8 mouse cellular contexts compared by ENCODE assay signal in genomic region chr7:110061752-110062273, GRCm38 (mm10). TPM values are rescaled to one million over a fixed set of nuclear protein-coding genes. Genes with fewer than 3 reads are reported as not detected.
DNase-seq lines count a peak whose midpoint lies in the region; ATAC-seq and TF ChIP-seq lines count a peak whose summit lies in the region.

No protein-coding gene starts in this region.

- intact Hi-C loops in heart, postnatal 25 days (cut with DNase I): loop anchor here (2.0 to 5.0 kb wide), 3 partner anchors 43 to 69 kb away; partner anchors contain the start of genes Ipo7 and Wee1

- DNase-seq in MEL (ENCODE audit: low read depth, low spot score): peak; percentile 88
- peak; percentile 87 to 89 for DNase-seq in cerebellum, adult 18-20 months
- DNase-seq in heart, postnatal 25 days (ENCODE audit: low spot score): peak; percentile 87
- peak; percentile 72 to 82 for DNase-seq in layer of hippocampus, adult 2 months (ENCODE audit: low spot score in 2 of 2)
- peak; percentile 89 for DNase-seq in lung, adult 2 months
- peak; percentile 87 for DNase-seq in thymus, adult 2 months

- whole genome bisulfite sequencing in forebrain, embryonic 15.5 days: under 1% methylated on average over 47 of the region's 48 CpGs
- WGBS in lung, adult 2 months: under 1% methylated on average over 44 of the region's 48 CpGs
- WGBS in neural tube, embryonic 15.5 days: 0% methylated on average over 48 of the region's 48 CpGs
- WGBS in thymus, adult 2 months: under 1% methylated on average over 48 of the region's 48 CpGs

- peak; percentile 89 to 93 for TF ChIP-seq POLR2A in MEL (IDR thresholded peaks at IDR 0.05; ENCODE audit: control insufficient read depth in 1 of 2, insufficient read depth in 1 of 2, low read depth in 1 of 2, low read length in 2 of 2, poor library complexity in 1 of 2)
- TF ChIP-seq POLR2A in lung, adult 2 months (IDR thresholded peaks at IDR 0.05; ENCODE audit: borderline replicate concordance, extremely low read depth, low read depth, low read length): peak; percentile 82
- TF ChIP-seq POLR2A in thymus, adult 2 months (IDR thresholded peaks at IDR 0.05; ENCODE audit: control insufficient read depth, extremely low read depth, insufficient read depth, low read length, poor library complexity): peak; percentile 72; the same call in 1 of the 2 replicates

- no peak for TF ChIP-seq CTCF in MEL (IDR thresholded peaks at IDR 0.05 in 2 of 3, conservative IDR thresholded peaks at IDR 0.05 in 1 of 3; ENCODE audit: control insufficient read depth in 1 of 3, insufficient read depth in 1 of 3, low read depth in 2 of 3, low read length in 3 of 3, poor library complexity in 1 of 3, severe bottlenecking in 1 of 3)
- TF ChIP-seq CTCF in layer of hippocampus, adult 2 months (conservative IDR thresholded peaks at IDR 0.05): peak; percentile 31
- TF ChIP-seq CTCF in lung, adult 2 months (IDR thresholded peaks at IDR 0.05; ENCODE audit: insufficient read depth, low read length): no peak
- TF ChIP-seq CTCF in thymus, adult 2 months (IDR thresholded peaks at IDR 0.05; ENCODE audit: borderline replicate concordance, control insufficient read depth, extremely low read depth, insufficient read depth, low read length, poor library complexity): 0 out of 2 replicates have a peak, but pooled peaks have one; percentile 25

- peak; percentile 74 for ATAC-seq in forebrain, embryonic 15.5 days (replicated peaks)
- peak; percentile 78 for ATAC-seq in neural tube, embryonic 15.5 days (ENCODE audit: low FRiP score)

- peaks cover 24% of the 10 kb centered on the region for H3K79me2 ChIP-seq in MEL (ENCODE audit: control insufficient read depth, insufficient read depth, low read length, poor library complexity)

- H3K36me3 ChIP-seq in MEL (ENCODE audit: control insufficient read depth in 1 of 2, insufficient read depth in 2 of 2, low read length in 2 of 2): peaks cover 3 to 25% of the 10 kb centered on the region in 2 experiments
- H3K36me3 ChIP-seq in forebrain, embryonic 15.5 days: peaks cover 8% of the 10 kb centered on the region; the same call in 1 of the 2 replicates
- peaks cover 4% of the 10 kb centered on the region; the same call in 1 of the 2 replicates for H3K36me3 ChIP-seq in neural tube, embryonic 15.5 days
- H3K36me3 ChIP-seq in thymus, adult 2 months (ENCODE audit: control insufficient read depth, insufficient read depth, low read length): no peaks in the 10 kb centered on the region

- H3K9ac ChIP-seq in MEL (ENCODE audit: control insufficient read depth, low read depth, low read length, poor library complexity, severe bottlenecking): peak overlapping the region; percentile 81
- peak overlapping the region; percentile 97 for H3K9ac ChIP-seq in forebrain, embryonic 15.5 days (replicated peaks)
- H3K9ac ChIP-seq in neural tube, embryonic 15.5 days (replicated peaks): peak overlapping the region; percentile 97

- no peak for TF ChIP-seq RAD21 in MEL (IDR thresholded peaks at IDR 0.05; ENCODE audit: low read depth, low read length)

- H3K4me2 ChIP-seq in forebrain, embryonic 15.5 days (replicated peaks): peak overlapping the region; percentile 47
- peak overlapping the region; percentile 57 for H3K4me2 ChIP-seq in neural tube, embryonic 15.5 days

- H3K27ac ChIP-seq in MEL (ENCODE audit: control insufficient read depth, low read depth, low read length): peak overlapping the region; percentile 96
- H3K27ac ChIP-seq in forebrain, embryonic 15.5 days (replicated peaks): peak overlapping the region; percentile 100
- H3K27ac ChIP-seq in layer of hippocampus, adult 2 months: peak overlapping the region; percentile 99
- H3K27ac ChIP-seq in neural tube, embryonic 15.5 days (replicated peaks): peak overlapping the region; percentile 100
- peak overlapping the region; percentile 97 for H3K27ac ChIP-seq in thymus, adult 2 months (ENCODE audit: control insufficient read depth, insufficient read depth, low read length)

- H3K27me3 ChIP-seq in MEL (ENCODE audit: control insufficient read depth in 1 of 2, insufficient read depth in 2 of 2, low read length in 2 of 2): no peaks in the 10 kb centered on the region
- no peaks in the 10 kb centered on the region for H3K27me3 ChIP-seq in forebrain, embryonic 15.5 days
- H3K27me3 ChIP-seq in neural tube, embryonic 15.5 days (replicated peaks): no peaks in the 10 kb centered on the region
- no peaks in the 10 kb centered on the region for H3K27me3 ChIP-seq in thymus, adult 2 months (ENCODE audit: control insufficient read depth, insufficient read depth, low read length)

- no peaks in the 10 kb centered on the region for H3K9me3 ChIP-seq in MEL (replicated peaks; ENCODE audit: insufficient read depth, low read length)
- H3K9me3 ChIP-seq in forebrain, embryonic 15.5 days: no peaks in the 10 kb centered on the region
- no peaks in the 10 kb centered on the region for H3K9me3 ChIP-seq in neural tube, embryonic 15.5 days (replicated peaks)

- TF ChIP-seq EP300 in MEL (IDR thresholded peaks at IDR 0.05; ENCODE audit: low read depth in 1 of 2, low read length in 2 of 2): 0 out of 4 replicates have a peak, but pooled peaks of 1 of the 2 experiments have one; percentile 32

- peaks cover 0 to 14% of the 10 kb centered on the region in 2 experiments; a peak in 2 of 4 replicates for H3K4me1 ChIP-seq in MEL (ENCODE audit: control insufficient read depth in 1 of 2, insufficient read depth in 2 of 2, low read length in 2 of 2)
- H3K4me1 ChIP-seq in forebrain, embryonic 15.5 days: peaks cover 27% of the 10 kb centered on the region
- peaks cover 9% of the 10 kb centered on the region; the same call in 1 of the 2 replicates for H3K4me1 ChIP-seq in lung, adult 2 months (ENCODE audit: control insufficient read depth, insufficient read depth, low read length)
- H3K4me1 ChIP-seq in neural tube, embryonic 15.5 days: peaks cover 23% of the 10 kb centered on the region
- H3K4me1 ChIP-seq in thymus, adult 2 months (replicated peaks; ENCODE audit: control insufficient read depth, insufficient read depth, low read length): 0 out of 2 replicates have a peak, but pooled peaks cover 2% of the 10 kb centered on the region

- H3K4me3 ChIP-seq in MEL (ENCODE audit: control insufficient read depth in 1 of 2, insufficient read depth in 1 of 2, low read depth in 2 of 2, low read length in 2 of 2): peak overlapping the region; percentile 56 to 90
- H3K4me3 ChIP-seq in forebrain, embryonic 15.5 days: peak overlapping the region; percentile 57
- peak overlapping the region; percentile 80 for H3K4me3 ChIP-seq in layer of hippocampus, adult 2 months
- peak overlapping the region; percentile 59 for H3K4me3 ChIP-seq in lung, adult 2 months (replicated peaks; ENCODE audit: extremely low read depth, low read depth, low read length)
- H3K4me3 ChIP-seq in neural tube, embryonic 15.5 days (replicated peaks): peak overlapping the region; percentile 68
- peak overlapping the region; percentile 55 for H3K4me3 ChIP-seq in thymus, adult 2 months (ENCODE audit: control insufficient read depth, insufficient read depth, low read length)

TF ChIP-seq in MEL, 35 proteins besides CTCF, POLR2A, EP300 and RAD21 (continues in another document):
- TF ChIP-seq CHD2 (IDR thresholded peaks at IDR 0.05; ENCODE audit: low read length) (no peak), MXI1 (IDR thresholded peaks at IDR 0.05; ENCODE audit: low read depth, low read length) (no peak; the same call in none of the 2 replicates), SMC3 (IDR thresholded peaks at IDR 0.05; ENCODE audit: low read depth, low read length) (no peak), MEF2A (IDR thresholded peaks at IDR 0.05; ENCODE audit: extremely low read depth, insufficient replicate concordance, low read depth, low read length, poor library complexity, severe bottlenecking) (no peak), KAT2A (conservative IDR thresholded peaks at IDR 0.05; ENCODE audit: low read depth, low read length) (no peak), TCF12 (IDR thresholded peaks at IDR 0.05; ENCODE audit: low read depth, low read length) (peak; percentile 47), GABPA (IDR thresholded peaks at IDR 0.05; ENCODE audit: low read depth, low read length) (0 out of 2 replicates have a peak, but pooled peaks have one; percentile 20), GATA1 (IDR thresholded peaks at IDR 0.05; ENCODE audit: low read depth, low read length) (no peak), RCOR1 (IDR thresholded peaks at IDR 0.05; ENCODE audit: low read depth, low read length) (peak; percentile 31), E2F4 (IDR thresholded peaks at IDR 0.05; ENCODE audit: borderline replicate concordance, low read depth, low read length) (no peak; the same call in 1 of the 2 replicates), USF2 (IDR thresholded peaks at IDR 0.05; ENCODE audit: borderline replicate concordance in 1 of 2, insufficient read depth in 1 of 2, low read depth in 1 of 2, low read length in 2 of 2) (no peak), JUND (IDR thresholded peaks at IDR 0.05; ENCODE audit: low read depth, low read length) (no peak), MAFK (IDR thresholded peaks at IDR 0.05; ENCODE audit: borderline replicate concordance, low read depth, low read length) (no peak), NELFE (IDR thresholded peaks at IDR 0.05; ENCODE audit: low read depth, low read length) (peak; percentile 96), POLR2AphosphoS2 (IDR thresholded peaks at IDR 0.05; ENCODE audit: low read length) (peak; percentile 59; the same call in 1 of the 2 replicates)

RNA-seq across cellular contexts. Expression of gene Zfp143, which starts 0.8 kb away (rescaled TPM):
- total RNA-seq in MEL (2012; rRNA removed): 13.9 and 16.0 TPM in 2 replicates
- polyA plus RNA-seq in MEL (2012; ENCODE audit: insufficient read depth in 1 of 2, insufficient read length in 2 of 2, low read depth in 1 of 2, low replicate concordance in 2 of 2, missing spikeins in 1 of 2): 10 to 100 TPM in 1 of 2 experiments, not detected in 1; 15.7 TPM
- polyA plus RNA-seq in forebrain, embryonic 15.5 days (2015; fragmentation: Nextera tagmentation; extraction: Ambion mirVana): 23.3 and 25.0 TPM in 2 replicates
- 1 to 10 TPM; 8.9 to 10.0 TPM for total RNA-seq in heart, postnatal 25 days (2021)
- total RNA-seq in layer of hippocampus, adult 2 months (2021): 10 to 100 TPM; 11.4 to 13.3 TPM
- polyA plus RNA-seq in lung, adult 2 months (2012; rRNA removed): 12.5 and 15.0 TPM in 2 replicates
- 12.6 and 14.4 TPM in 2 replicates for polyA plus RNA-seq in neural tube, embryonic 15.5 days (2015; fragmentation: Nextera tagmentation; extraction: Ambion mirVana)
- polyA plus RNA-seq in thymus, adult 2 months (2012; rRNA removed): 31.5 and 35.0 TPM in 2 replicates

RNA-seq across cellular contexts. Expression of gene Ipo7, which starts 43.7 kb away (rescaled TPM):
- total RNA-seq in MEL (2012; rRNA removed): 139 and 145 TPM in 2 replicates
- 100 to 1,000 TPM; 111 to 172 TPM for polyA plus RNA-seq in MEL (2012; ENCODE audit: insufficient read depth in 1 of 2, insufficient read length in 2 of 2, low read depth in 1 of 2, low replicate concordance in 2 of 2, missing spikeins in 1 of 2)
- polyA plus RNA-seq in forebrain, embryonic 15.5 days (2015; fragmentation: Nextera tagmentation; extraction: Ambion mirVana): 46.4 and 46.9 TPM in 2 replicates
- total RNA-seq in heart, postnatal 25 days (2021): 100 to 1,000 TPM in 1 of 2 experiments, 10 to 100 TPM in 1; 98.6 to 101 TPM
- total RNA-seq in layer of hippocampus, adult 2 months (2021): 100 to 1,000 TPM in 1 of 2 experiments, 10 to 100 TPM in 1; 97.9 to 101 TPM
- 20.9 and 23.6 TPM in 2 replicates for polyA plus RNA-seq in lung, adult 2 months (2012; rRNA removed)
- polyA plus RNA-seq in neural tube, embryonic 15.5 days (2015; fragmentation: Nextera tagmentation; extraction: Ambion mirVana): 43.6 and 44.8 TPM in 2 replicates
- polyA plus RNA-seq in thymus, adult 2 months (2012; rRNA removed): 25.6 and 38.0 TPM in 2 replicates

Comparison
In these comparisons a context has a peak if more than half of its experiments do, and no peak if none do; other contexts are left out.
1. Peak in every context shown above with its lines: DNase-seq, ATAC-seq, H3K4me3 ChIP-seq and H3K27ac ChIP-seq.
2. CTCF ChIP-seq: peak in layer of hippocampus, adult 2 months (single experiment) and thymus, adult 2 months (single experiment); none in MEL (0 of 3) and lung, adult 2 months (single experiment).